Mouse (Mus musculus) olfactory bulb, adult 2 months (tissue): ENCODE results near the gene Cacna1a.

Experiments
- CTCF ChIP-seq: fragments of 200-500 bp; IDR thresholded peaks from 2 replicates; pipeline ENCODE4 v1.5.1; 2012; ENCODE audit warnings: low read depth, mild to moderate bottlenecking, low read length, moderate library complexity; ENCODE audit not compliant: insufficient read depth
- POLR2A ChIP-seq: fragments of 200-500 bp; IDR thresholded peaks from 2 replicates; pipeline ENCODE4 v1.6.1; 2012; ENCODE audit warnings: mild to moderate bottlenecking, low read depth, low read length, moderate library complexity; ENCODE audit not compliant: insufficient read depth

DNA sequence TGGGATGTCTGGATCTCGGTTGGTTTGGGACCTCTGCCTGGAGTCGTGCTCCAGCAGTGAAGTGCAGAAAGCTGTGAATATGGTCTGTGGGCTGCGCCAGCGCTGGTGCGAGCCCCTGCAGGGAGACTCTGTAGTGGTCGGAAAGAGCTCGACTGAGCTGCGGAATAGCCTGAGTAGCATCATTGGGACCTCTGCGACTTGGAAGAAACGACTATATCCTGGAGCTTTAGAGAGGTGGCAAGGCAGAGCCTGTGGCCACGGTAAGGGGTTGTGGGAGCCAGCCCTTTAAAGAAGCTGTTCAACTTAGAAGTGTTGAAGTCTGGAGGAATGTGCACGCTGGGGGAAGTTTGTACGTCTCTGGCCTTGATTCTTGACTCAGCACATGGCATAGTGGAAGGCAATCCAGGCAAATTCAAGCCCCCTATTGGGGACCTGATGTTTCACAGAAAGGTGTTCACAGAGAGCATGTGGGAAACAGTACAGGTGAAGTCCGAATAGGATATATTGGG lies 277.2 kb downstream of the Cacna1a start:
- TF ChIP-seq CTCF, result no peak
- no peak for TF ChIP-seq POLR2A
